Mouse (Mus musculus) megakaryocyte, embryonic 14.5 days (primary cell): Measurements from ENCODE around the gene Pym1.

ENCODE experiments used
- FLI1 ChIP-seq: IDR thresholded peaks from 2 replicates; pipeline ENCODE4 v1.6.1; 2012; ENCODE audit warnings: low read length, inconsistent platforms, mixed read lengths
- GATA1 ChIP-seq: IDR thresholded peaks from 3 replicates; pipeline ENCODE4 v1.6.1; 2012; ENCODE audit warnings: mixed read lengths, low read length, inconsistent platforms, borderline replicate concordance

GRCm38 (mm10) chr10:128778441-128778840 lies 30.8 kb downstream of the Pym1 start:
- TF ChIP-seq GATA1 (no peak), FLI1 (no peak)
